Mouse (Mus musculus): ENCODE results near the gene Tigar. TPM values are rescaled to one million over a fixed set of nuclear protein-coding genes. Genes with fewer than 3 reads are reported as not detected.

Gene Tigar
- polyA plus RNA-seq (2015; fragmentation: Nextera tagmentation; extraction: Ambion mirVana), result 2.2 and 2.6 TPM in 2 replicates

DNA sequence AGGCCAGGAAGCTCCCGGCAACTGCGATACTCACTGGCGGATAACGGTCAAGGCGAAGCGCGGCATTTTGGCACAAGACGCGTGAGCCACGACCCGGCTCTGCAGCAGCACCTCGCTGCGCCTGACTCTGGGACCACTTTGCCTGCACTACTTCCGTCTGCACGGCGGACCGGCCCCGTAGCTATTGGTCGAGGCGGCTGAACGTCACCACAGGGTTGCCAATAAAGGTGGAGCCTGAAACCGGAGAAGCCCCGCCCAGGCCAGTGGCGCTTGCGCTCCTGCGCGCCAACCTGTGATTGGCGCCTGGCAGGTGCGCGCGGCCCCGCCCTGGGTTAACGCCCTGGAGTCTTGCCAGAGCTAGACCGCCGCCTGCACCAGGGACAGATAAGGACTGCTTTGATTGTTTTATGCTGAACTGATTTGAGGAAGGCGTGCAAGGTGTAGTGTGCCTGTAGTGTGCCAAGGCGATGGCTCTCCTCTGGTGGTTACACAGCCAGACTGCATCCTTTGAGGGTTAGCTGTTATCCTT lies at the start of gene Tigar:
Gene Tigar (minus strand): TSS at position 156 of the 529 bp plus-strand sequence.
- Histone ChIP-seq H3K36me3 (no peaks in the 10 kb centered on the region), H3K27ac (no peak within 1 kb of the TSS), H3K4me2 (peak within 1 kb of the TSS; percentile 83), H3K9me3 (no peaks in the 10 kb centered on the region), H3K9ac (peak within 1 kb of the TSS; percentile 50), H3K4me1 (peaks cover 12% of the 10 kb centered on the region), H3K27me3 (no peaks in the 10 kb centered on the region), H3K4me3 (peak within 1 kb of the TSS; percentile 63)
- peak; percentile 94 for ATAC-seq (ENCODE audit: insufficient number of reproducible peaks, low FRiP score, low TSS enrichment, low read depth)
- WGBS, result under 1% methylated on average over 37 of the region's 37 CpGs

- no peak for ATAC-seq (ENCODE audit: insufficient number of reproducible peaks, low FRiP score, low TSS enrichment, low read depth)
- Histone ChIP-seq H3K4me1 (peaks cover 33% of the 10 kb centered on the region), H3K36me3 (no peaks in the 10 kb centered on the region), H3K9ac (no peak overlapping the region), H3K4me2 (no peak overlapping the region), H3K27ac (no peak overlapping the region), H3K9me3 (no peaks in the 10 kb centered on the region), H3K4me3 (no peak overlapping the region), H3K27me3 (0 out of 2 replicates have a peak, but pooled peaks cover 3% of the 10 kb centered on the region)
- 53% methylated on average over 1 of the region's 1 CpGs for WGBS
These were observed 48.0 kb upstream of the Tigar start for GRCm38 (mm10) chr6:127157321-127157720.

DNA sequence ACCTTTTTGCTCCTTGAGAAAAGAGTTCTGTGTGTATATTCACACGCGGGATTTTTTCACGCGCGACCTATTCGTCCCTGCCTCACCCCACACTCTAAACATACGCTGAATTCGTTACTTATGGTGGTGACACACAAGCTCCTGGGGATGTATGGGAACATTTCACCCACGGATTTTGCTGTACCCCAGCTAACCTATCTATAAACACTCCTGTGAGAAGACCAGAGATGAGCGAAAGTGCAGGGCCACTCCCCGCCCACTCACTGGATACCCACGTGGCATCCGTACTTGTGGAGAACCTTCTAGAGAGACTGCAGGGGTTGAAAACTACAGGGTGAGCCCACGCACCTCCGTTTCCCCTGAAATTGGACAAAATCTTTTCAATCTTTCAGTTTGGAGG lies 46.1 kb upstream of the Tigar start:
- H3K4me3 ChIP-seq, result peak overlapping the region; percentile 80
- WGBS, result under 1% methylated on average over 15 of the region's 15 CpGs

DNA sequence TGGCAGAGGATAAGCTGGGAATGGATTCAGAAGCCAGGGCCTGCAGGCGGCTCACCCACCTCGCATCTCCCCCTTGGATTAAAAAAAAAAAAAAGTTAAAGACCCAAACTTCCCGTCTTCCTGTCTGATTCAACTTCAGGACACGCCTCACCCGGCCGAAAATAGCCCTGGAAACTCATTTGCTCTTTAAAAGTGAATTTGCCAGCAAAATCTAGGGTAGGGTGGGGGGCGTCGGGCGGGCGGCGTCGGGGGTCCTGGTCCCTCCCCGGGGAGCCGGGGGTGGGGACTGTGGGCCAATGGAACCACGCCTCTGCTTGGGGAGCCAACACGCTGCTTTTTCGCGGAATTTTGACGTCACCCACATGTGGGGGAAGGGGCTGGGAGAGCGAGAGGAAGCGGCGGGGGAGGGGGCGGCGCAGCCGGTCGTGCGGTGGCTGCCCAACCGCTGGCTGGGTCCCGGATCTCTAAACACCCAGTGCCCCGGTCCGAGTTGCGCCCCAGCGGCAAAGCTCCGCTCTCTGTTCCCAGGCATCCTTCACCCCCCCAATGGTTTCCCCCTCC lies 45.4 kb upstream of the Tigar start:
- peak; percentile 51 for ATAC-seq (ENCODE audit: insufficient number of reproducible peaks, low FRiP score, low TSS enrichment, low read depth)
- H3K4me3 ChIP-seq, result peak overlapping the region; percentile 80
- 0 out of 2 replicates have a peak, but pooled peaks cover 3% of the 10 kb centered on the region for H3K27me3 ChIP-seq
- H3K9ac ChIP-seq, result peak overlapping the region; percentile 45
- H3K4me1 ChIP-seq, result peaks cover 48% of the 10 kb centered on the region
- H3K27ac ChIP-seq, result peak overlapping the region; percentile 97
- WGBS, result 0% methylated on average over 34 of the region's 34 CpGs
- no peaks in the 10 kb centered on the region for H3K9me3 ChIP-seq
- H3K4me2 ChIP-seq, result peak overlapping the region; percentile 93
- H3K36me3 ChIP-seq, result no peaks in the 10 kb centered on the region

More for the DNA sequence above, 46.1 kb upstream of the Tigar start:
- Histone ChIP-seq H3K9me3 (no peaks in the 10 kb centered on the region), H3K4me1 (peaks cover 48% of the 10 kb centered on the region), H3K4me2 (peak overlapping the region; percentile 93), H3K27me3 (0 out of 2 replicates have a peak, but pooled peaks cover 3% of the 10 kb centered on the region), H3K27ac (peak overlapping the region; percentile 97), H3K36me3 (no peaks in the 10 kb centered on the region), H3K9ac (peak overlapping the region; percentile 29; the same call in 1 of the 2 replicates)
- ATAC-seq (ENCODE audit: insufficient number of reproducible peaks, low FRiP score, low TSS enrichment, low read depth), result no peak

DNA sequence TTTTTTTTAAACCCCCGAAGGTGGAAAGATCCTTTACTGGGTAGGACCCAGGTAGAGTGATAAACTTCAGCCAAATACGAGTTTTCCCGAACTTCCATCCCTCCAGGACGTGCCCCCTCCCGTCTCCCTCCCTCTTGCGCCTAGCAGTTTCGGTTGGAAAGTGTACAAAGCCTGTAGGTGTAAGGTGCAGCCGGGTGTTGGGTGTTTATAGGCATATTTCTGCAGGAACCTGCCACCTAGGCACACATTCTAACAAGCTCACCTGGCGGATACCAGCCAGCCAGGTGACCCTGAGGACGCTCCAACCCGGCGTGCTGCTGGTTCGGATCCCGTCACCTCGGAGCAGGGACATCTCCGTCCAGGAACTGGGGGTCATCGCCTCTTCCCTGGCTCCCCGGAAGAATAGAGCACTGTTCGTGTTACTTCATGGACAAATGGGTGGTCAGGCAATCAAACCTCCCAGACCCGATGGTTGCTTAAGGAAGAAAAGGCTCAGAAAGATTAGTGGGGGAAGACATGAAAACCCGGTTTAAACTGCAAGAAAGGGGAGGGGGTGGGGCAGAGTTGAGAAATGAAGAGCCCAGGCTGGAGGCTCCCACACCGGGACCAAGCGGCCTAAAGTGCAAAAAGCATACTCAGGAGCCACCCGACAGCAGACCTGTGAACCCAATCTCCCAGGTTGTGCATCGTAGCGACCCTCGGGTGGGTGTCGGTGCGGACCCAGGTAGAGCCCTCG lies 44.8 kb upstream of the Tigar start:
- Histone ChIP-seq H3K4me3 (peak overlapping the region; percentile 80), H3K36me3 (no peaks in the 10 kb centered on the region), H3K9ac (peak overlapping the region; percentile 45), H3K4me1 (peaks cover 48% of the 10 kb centered on the region), H3K27ac (peak overlapping the region; percentile 97), H3K4me2 (peak overlapping the region; percentile 93), H3K27me3 (0 out of 2 replicates have a peak, but pooled peaks cover 3% of the 10 kb centered on the region), H3K9me3 (no peaks in the 10 kb centered on the region)
- no peak for ATAC-seq (ENCODE audit: insufficient number of reproducible peaks, low FRiP score, low TSS enrichment, low read depth)
- WGBS, result 1% methylated on average over 30 of the region's 30 CpGs

DNA sequence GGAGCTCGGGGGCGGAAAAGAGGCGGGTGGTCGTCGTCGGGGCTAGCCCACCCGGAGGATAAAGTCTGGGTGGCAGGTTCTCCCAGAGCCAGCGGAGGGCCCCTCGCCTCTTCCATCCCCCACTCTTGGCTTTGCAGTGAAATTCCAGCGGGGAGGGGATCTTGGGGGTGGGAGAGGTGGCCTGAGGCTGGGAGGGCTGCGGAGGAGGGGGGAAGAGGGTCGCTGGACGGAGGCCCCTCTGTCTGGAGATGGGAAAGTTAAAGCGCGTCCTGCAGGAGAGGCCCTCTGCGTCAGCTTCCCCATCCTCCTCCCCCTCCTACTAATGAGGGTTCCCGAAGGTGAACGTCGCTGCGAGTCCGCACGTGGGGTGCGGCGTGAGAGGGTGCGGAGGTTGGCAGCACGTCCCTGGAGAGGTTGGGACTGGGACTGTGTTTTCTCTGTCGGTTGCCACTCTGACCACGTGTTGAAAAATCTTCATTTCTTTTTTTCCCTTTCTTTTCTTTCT lies 44.0 kb upstream of the Tigar start:
- Histone ChIP-seq H3K27ac (peak overlapping the region; percentile 97), H3K27me3 (0 out of 2 replicates have a peak, but pooled peaks cover 3% of the 10 kb centered on the region), H3K4me3 (peak overlapping the region; percentile 80), H3K9me3 (no peaks in the 10 kb centered on the region), H3K9ac (peak overlapping the region; percentile 31), H3K36me3 (no peaks in the 10 kb centered on the region), H3K4me1 (peaks cover 52% of the 10 kb centered on the region), H3K4me2 (peak overlapping the region; percentile 93)
- no peak for ATAC-seq (ENCODE audit: insufficient number of reproducible peaks, low FRiP score, low TSS enrichment, low read depth)
- under 1% methylated on average over 28 of the region's 28 CpGs for WGBS

DNA sequence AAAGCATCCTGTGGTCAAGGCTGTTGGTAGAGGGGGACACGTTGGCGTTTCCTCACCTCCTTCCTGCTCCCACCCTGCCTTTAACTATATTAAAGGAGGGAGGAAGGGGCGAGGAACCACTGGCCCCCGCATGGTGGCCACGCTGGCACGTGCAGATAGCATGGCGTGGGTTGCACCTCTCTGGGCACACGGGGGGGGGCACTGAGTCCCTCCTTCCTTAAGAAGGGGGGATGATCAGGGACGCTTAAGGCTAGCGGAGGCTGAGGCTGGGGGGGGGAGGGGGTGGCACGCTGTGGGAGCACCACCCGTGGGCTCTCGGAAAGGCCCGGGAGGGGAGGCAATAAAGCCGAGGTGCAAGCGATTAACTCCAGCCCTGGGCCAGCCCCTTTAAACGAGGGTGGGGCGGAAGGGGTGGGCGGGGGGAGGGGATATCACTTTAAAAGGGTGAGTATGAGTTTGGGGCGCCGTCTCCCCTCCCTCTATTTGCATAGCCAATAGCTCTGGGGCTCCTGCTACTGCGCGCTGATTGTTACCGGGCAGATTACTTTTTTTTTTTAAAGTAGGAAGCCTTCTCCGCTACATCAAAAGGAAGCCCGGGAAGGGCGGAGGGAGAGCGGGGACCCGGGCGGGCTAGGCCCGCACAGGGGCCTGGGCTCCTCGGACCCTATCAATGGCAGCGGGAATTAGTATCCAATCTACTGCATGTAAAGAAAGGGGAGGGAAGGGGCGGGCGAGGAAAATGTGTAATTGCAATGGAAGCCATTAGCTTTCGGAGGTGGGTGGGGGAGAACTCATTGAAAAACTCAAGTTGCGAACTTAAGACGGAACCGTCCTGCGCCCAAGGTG lies 43.0 kb upstream of the Tigar start, which contains the start of gene Ccnd2:
Gene Ccnd2 (minus strand): TSS at position 88 of the 846 bp plus-strand sequence.
- ATAC-seq (ENCODE audit: insufficient number of reproducible peaks, low FRiP score, low TSS enrichment, low read depth), result peak; percentile 75
- peak within 1 kb of the TSS; percentile 93 for H3K4me2 ChIP-seq
- peaks cover 60% of the 10 kb centered on the region for H3K4me1 ChIP-seq
- no peaks in the 10 kb centered on the region for H3K9me3 ChIP-seq
- H3K27me3 ChIP-seq, result 0 out of 2 replicates have a peak, but pooled peaks cover 3% of the 10 kb centered on the region
- peak within 1 kb of the TSS; percentile 97 for H3K27ac ChIP-seq
- peak within 1 kb of the TSS; percentile 80 for H3K4me3 ChIP-seq
- peak within 1 kb of the TSS; percentile 39 for H3K9ac ChIP-seq
- H3K36me3 ChIP-seq, result no peaks in the 10 kb centered on the region
- WGBS, result under 1% methylated on average over 40 of the region's 40 CpGs

DNA sequence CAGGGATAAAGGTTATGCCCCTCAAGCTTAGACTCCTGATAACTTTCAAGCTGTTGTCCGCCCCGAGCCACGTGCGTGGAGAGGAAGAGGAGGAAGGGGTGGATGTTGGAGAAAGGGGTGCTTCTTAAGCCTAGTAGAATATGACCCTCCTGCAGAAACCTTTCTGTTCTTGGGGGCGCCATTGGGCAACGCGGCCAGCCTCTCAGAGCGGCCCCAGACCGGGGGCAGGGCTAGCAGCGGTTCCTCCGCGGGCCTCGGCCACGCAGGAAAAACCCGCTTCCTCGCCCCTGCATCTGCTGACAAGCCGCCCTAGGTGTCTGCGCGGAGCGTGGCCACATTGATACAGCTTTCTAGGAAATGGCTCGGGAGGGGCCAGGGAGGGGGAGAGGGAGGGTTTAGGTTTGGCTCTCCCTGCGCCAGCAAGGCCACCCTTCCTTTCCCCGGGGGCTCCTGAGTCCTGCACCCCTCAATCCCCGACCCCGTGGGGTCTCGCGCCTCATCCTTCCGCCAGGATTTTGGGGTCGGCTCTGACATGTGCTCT lies 42.3 kb upstream of the Tigar start:
- Histone ChIP-seq H3K9me3 (no peaks in the 10 kb centered on the region), H3K27me3 (0 out of 2 replicates have a peak, but pooled peaks cover 3% of the 10 kb centered on the region), H3K27ac (peak overlapping the region; percentile 97), H3K4me1 (peaks cover 65% of the 10 kb centered on the region), H3K4me2 (peak overlapping the region; percentile 93), H3K36me3 (peaks cover 5% of the 10 kb centered on the region; the same call in 1 of the 2 replicates), H3K9ac (peak overlapping the region; percentile 39), H3K4me3 (peak overlapping the region; percentile 80)
- ATAC-seq (ENCODE audit: insufficient number of reproducible peaks, low FRiP score, low TSS enrichment, low read depth), result peak; percentile 2; the same call in 1 of the 2 replicates
- under 1% methylated on average over 29 of the region's 29 CpGs for WGBS

- Histone ChIP-seq H3K9ac (peak overlapping the region; percentile 85), H3K4me2 (peak overlapping the region; percentile 93), H3K36me3 (peaks cover 12% of the 10 kb centered on the region; the same call in 1 of the 2 replicates), H3K27ac (peak overlapping the region; percentile 97), H3K27me3 (0 out of 2 replicates have a peak, but pooled peaks cover 3% of the 10 kb centered on the region), H3K4me3 (peak overlapping the region; percentile 80), H3K4me1 (peaks cover 73% of the 10 kb centered on the region), H3K9me3 (no peaks in the 10 kb centered on the region)
- peak; percentile 40 for ATAC-seq (ENCODE audit: insufficient number of reproducible peaks, low FRiP score, low TSS enrichment, low read depth)
- 1% methylated on average over 33 of the region's 34 CpGs for whole genome bisulfite sequencing
These were observed 41.6 kb upstream of the Tigar start for GRCm38 (mm10) chr6:127150663-127151564.

Data from limb, embryonic 15.5 days (tissue).